Mouse (Mus musculus): ENCODE results near the gene Gm13305.
"Not testable (repeated sequence)": the region's sequence is repeated elsewhere in the genome, so short reads cannot be mapped to it uniquely, and the experiment has no call there.

DNA sequence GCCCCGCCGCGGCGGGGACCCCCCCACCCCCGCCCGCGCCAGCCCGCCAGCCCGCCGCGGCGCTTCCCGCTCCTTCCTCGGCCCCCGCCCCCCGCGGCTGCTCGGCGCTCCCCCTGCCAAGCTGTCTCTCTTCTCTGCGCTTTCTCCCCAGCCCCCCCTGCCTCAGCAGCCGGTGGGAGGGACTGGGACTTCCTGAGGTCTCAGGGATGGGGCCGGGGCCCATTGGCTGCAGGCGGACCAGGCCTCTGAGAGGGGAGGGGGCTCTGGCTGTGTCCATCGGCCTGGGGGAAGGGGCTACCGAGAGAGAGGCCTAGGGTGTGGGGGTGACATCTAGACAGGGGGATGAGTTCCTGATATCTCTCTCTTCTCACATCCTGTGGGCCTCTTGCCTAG, 16.6 kb upstream of the Gm13305 start:
- not testable (repeated sequence) for TF ChIP-seq CTCF, EP300 (IDR thresholded peaks at IDR 0.05; ENCODE audit: low read depth)

All from liver, embryonic 14.5 days (tissue).